Mouse (Mus musculus) ES-Bruce4 (cell line): ENCODE measurements at regions not wholly inside any gene's neighbourhood (a gene's known extent, or its start where the extent isn't known, plus 50 kb on each side); places are given as distances from the start of the nearest gene placed in this dataset.

Experiments used
- H3K27ac ChIP-seq: 2 replicates; pipeline ENCODE4 v1.5.1; 2012; ENCODE audit warnings: low read length, inconsistent platforms; ENCODE audit not compliant: insufficient read depth
- H3K27me3 ChIP-seq: 2 replicates; pipeline ENCODE4 v1.6.1; 2012; ENCODE audit warnings: mild to moderate bottlenecking, low read length, inconsistent platforms; ENCODE audit not compliant: control insufficient read depth, poor library complexity, insufficient read depth, severe bottlenecking
- H3K36me3 ChIP-seq: 2 replicates; pipeline ENCODE4 v1.6.1; 2012; ENCODE audit warnings: inconsistent platforms, mild to moderate bottlenecking, low read length, moderate library complexity; ENCODE audit not compliant: control insufficient read depth, poor library complexity, insufficient read depth, severe bottlenecking
- H3K4me1 ChIP-seq: one replicate; pipeline ENCODE4 v1.8.1; 2011; ENCODE audit warnings: low read length; ENCODE audit not compliant: control insufficient read depth, insufficient read depth
- H3K4me3 ChIP-seq: 2 replicates; pipeline ENCODE4 v1.5.1; 2011; ENCODE audit warnings: low read depth, mild to moderate bottlenecking, low read length
- H3K9ac ChIP-seq: 2 replicates; pipeline ENCODE4 v1.6.1; 2012; ENCODE audit warnings: low read depth, mild to moderate bottlenecking, inconsistent platforms; ENCODE audit not compliant: poor library complexity, severe bottlenecking
- H3K9me3 ChIP-seq: replicated peaks from 2 replicates; pipeline ENCODE4 v1.6.1; 2012; ENCODE audit warnings: mild to moderate bottlenecking, low read length, inconsistent platforms; ENCODE audit not compliant: control insufficient read depth, poor library complexity, insufficient read depth, severe bottlenecking
- CTCF ChIP-seq: IDR thresholded peaks from one replicate; pipeline ENCODE4 v1.8.1; 2011; ENCODE audit warnings: low read depth, low read length
- EP300 ChIP-seq: IDR thresholded peaks from 2 replicates; pipeline ENCODE4 v1.6.1; 2011; ENCODE audit warnings: low read depth, low read length; ENCODE audit not compliant: insufficient read depth
- POLR2A ChIP-seq: IDR thresholded peaks from one replicate; pipeline ENCODE4 v1.8.1; 2011; ENCODE audit warnings: low read length; ENCODE audit not compliant: insufficient read depth

DNA sequence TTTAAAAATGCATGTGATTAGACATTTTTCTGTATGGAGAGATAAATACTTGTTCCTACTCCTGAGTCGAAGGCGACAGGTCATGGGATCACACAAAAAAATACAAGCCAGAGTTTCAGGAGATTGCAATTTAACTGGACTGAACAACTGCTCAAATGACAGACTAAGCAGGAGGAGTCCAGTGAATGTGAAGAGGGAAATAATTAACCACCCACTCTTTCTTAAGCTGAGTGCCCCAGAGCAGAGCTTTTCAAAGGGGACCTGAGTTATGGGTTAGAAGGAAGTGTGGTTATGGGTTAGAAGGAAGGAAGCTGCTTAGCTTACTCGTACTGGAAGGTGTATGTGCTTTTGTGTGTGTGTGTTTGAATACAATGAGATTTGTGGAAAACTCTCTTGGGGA is 307.1 kb upstream of the Pfkp start:
- TF ChIP-seq EP300 = no peak
- no peak for TF ChIP-seq CTCF
- TF ChIP-seq POLR2A = no peak
- Histone ChIP-seq H3K4me1 (no peaks in the 10 kb centered on the region), H3K27me3 (no peaks in the 10 kb centered on the region), H3K27ac (no peak overlapping the region), H3K9ac (no peak overlapping the region), H3K9me3 (no peaks in the 10 kb centered on the region; the same call in 1 of the 2 replicates), H3K36me3 (no peaks in the 10 kb centered on the region), H3K4me3 (no peak overlapping the region)

DNA sequence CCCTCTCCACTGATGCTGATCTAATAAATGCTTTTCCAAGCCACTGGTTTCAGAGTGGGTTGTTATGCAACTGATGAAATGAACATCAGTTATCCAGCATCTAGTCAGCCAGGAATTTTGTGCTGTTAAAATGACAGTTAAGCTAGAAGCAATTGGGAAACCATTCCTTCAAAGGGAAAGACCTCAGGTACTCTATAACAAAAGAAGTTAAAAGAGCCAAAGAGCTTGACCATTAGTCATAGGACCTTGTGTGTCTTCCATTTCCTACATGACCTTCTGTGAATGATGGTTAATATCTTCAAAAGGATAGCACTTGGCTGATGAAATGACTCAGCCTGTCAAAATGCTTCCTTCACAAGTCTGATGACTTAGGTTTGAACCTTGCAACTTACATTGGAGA is 275.6 kb upstream of the Pfkp start:
- no peak overlapping the region for H3K9ac ChIP-seq
- no peak overlapping the region for H3K27ac ChIP-seq
- no peak for TF ChIP-seq POLR2A
- TF ChIP-seq EP300 = no peak
- no peak for TF ChIP-seq CTCF
- H3K4me1 ChIP-seq = no peaks in the 10 kb centered on the region
- H3K4me3 ChIP-seq = no peak overlapping the region
- H3K27me3 ChIP-seq = no peaks in the 10 kb centered on the region; the same call in 1 of the 2 replicates
- H3K36me3 ChIP-seq = no peaks in the 10 kb centered on the region; the same call in 1 of the 2 replicates
- H3K9me3 ChIP-seq = peaks cover 9% of the 10 kb centered on the region; the same call in 1 of the 2 replicates

DNA sequence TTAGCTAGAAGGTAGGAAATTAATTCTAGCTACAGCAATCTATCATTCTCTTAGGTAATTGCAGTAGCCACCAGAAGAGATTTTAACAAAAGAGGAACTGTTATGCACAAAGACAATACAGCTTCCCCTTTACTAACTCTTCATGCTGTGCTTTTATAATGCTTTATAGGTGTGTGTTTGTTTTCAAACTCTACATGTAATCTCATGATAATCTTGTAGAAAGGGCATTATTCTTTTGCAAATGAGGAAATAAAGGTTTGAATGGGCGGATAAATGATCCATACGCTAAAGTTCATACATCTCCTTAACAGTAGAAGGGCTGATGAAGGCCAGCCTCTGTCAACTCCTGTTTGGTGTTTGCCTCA is 273.8 kb upstream of the Pfkp start:
- no peaks in the 10 kb centered on the region for H3K4me1 ChIP-seq
- no peak overlapping the region for H3K9ac ChIP-seq
- no peaks in the 10 kb centered on the region; the same call in 1 of the 2 replicates for H3K27me3 ChIP-seq
- TF ChIP-seq POLR2A = no peak
- TF ChIP-seq CTCF = no peak
- no peak for TF ChIP-seq EP300
- no peaks in the 10 kb centered on the region; the same call in 1 of the 2 replicates for H3K36me3 ChIP-seq
- H3K4me3 ChIP-seq = no peak overlapping the region
- no peak overlapping the region for H3K27ac ChIP-seq
- H3K9me3 ChIP-seq = peaks cover 9% of the 10 kb centered on the region; the same call in 1 of the 2 replicates

DNA sequence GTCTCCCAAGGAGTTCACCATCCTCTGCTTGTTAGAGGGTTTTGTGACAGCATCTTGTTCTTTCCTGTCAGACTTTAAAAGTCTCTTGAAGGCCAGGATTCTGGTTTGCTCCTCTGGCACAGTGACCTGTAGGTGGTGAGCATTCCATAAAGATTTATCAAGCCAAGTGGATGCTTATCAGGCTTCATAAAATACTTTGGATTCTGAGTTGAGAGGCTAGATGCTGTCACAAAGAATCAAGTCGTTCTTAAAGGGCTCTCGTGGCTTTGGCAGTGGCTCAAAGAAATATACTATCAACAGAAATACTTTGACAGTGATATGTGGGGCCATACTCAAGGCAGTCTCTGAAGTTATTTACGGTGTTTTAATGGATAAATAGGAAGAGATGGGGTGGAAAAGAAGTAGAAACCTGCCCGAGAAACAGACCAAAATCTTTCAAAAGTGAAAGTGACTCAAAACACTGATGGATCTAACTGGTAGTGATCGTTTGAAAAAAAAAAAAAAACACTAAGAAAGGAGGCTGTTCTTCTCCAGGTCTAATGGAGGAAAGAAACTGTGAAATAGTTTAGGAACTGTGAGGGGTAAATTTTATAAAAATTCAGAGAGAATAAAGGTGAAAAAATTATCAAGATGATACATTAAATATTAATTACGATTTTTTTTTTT is 273.2 kb upstream of the Pfkp start:
- TF ChIP-seq CTCF = no peak
- TF ChIP-seq POLR2A = no peak
- TF ChIP-seq EP300 = no peak

DNA sequence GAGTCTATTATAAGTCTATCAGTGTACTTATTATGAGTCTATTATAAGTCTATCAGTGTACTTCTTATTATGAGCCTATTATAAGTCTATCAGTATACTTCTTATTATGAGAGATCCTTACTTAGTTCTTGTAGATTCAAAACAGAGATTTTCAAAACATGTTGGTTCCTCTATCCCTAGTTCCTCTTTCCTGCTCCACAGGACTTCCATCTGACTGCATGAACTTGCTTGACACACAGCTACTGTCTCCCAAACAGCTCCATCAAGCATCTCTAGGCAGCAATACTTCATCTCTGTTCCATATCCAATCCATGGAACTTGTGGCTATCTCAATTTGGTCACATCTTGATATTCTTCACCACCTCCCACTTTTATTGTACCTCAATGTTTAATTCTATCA is 257.4 kb upstream of the Pfkp start:
- Histone ChIP-seq H3K4me3 (no peak overlapping the region), H3K27ac (no peak overlapping the region), H3K9me3 (no peaks in the 10 kb centered on the region), H3K36me3 (no peaks in the 10 kb centered on the region), H3K4me1 (no peaks in the 10 kb centered on the region), H3K9ac (no peak overlapping the region), H3K27me3 (no peaks in the 10 kb centered on the region)
- TF ChIP-seq CTCF (no peak), EP300 (no peak), POLR2A (no peak)

More for the DNA sequence above, 273.2 kb upstream of the Pfkp start:
- Histone ChIP-seq H3K9ac (no peak overlapping the region), H3K4me3 (no peak overlapping the region), H3K27me3 (no peaks in the 10 kb centered on the region; the same call in 1 of the 2 replicates), H3K9me3 (peaks cover 9% of the 10 kb centered on the region; the same call in 1 of the 2 replicates), H3K4me1 (no peaks in the 10 kb centered on the region), H3K36me3 (no peaks in the 10 kb centered on the region; the same call in 1 of the 2 replicates), H3K27ac (no peak overlapping the region)

DNA sequence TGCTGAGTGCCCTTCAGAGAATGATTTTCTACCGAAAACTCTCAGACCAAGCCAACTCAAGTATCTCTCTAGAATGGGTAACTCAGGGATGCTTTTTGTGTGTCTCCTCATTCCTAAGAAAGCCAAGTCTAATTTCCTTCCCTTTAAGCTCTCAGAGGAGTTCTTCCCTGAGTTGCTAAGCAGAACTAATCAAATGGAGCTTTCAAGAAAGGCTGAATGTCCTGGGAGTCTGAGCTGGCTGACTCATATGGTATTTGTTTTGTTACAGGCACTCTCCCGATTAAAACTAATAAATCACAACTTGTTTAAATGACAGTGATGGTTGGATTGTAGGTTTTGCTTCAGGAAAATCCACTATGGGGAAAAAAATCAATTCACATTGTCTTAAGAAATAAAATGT is 253.1 kb upstream of the Pfkp start:
- TF ChIP-seq EP300 (no peak), CTCF (no peak), POLR2A (no peak)
- H3K9ac ChIP-seq = no peak overlapping the region
- no peaks in the 10 kb centered on the region for H3K9me3 ChIP-seq
- peaks cover 6% of the 10 kb centered on the region for H3K4me1 ChIP-seq
- no peaks in the 10 kb centered on the region for H3K27me3 ChIP-seq
- H3K27ac ChIP-seq = no peak overlapping the region
- no peak overlapping the region for H3K4me3 ChIP-seq
- H3K36me3 ChIP-seq = no peaks in the 10 kb centered on the region
